Mouse (Mus musculus) ovary, postnatal 36 days (tissue): ENCODE data around the gene Actb.
A peak's percentile ranks its signal among the peaks of the same experiment; 100 is the strongest.

ENCODE experiments used
- DNase-seq: peaks from one replicate; pipeline ENCODE4 v3.0.0; 2022; ENCODE audit warnings: low spot score, mixed read lengths

Gene Actb

GRCm38 (mm10) chr5:142922251-142922650 is 15.7 kb upstream of the Actb start:
- no peak for DNase-seq

GRCm38 (mm10) chr5:142921074-142921459 is 14.5 kb upstream of the Actb start:
- DNase-seq = no peak

- DNase-seq = peak; percentile 50
These were observed 13.9 kb upstream of the Actb start for GRCm38 (mm10) chr5:142920311-142921073.

GRCm38 (mm10) chr5:142917402-142917801 is 10.8 kb upstream of the Actb start:
- no peak for DNase-seq

GRCm38 (mm10) chr5:142916593-142916992 is 10.0 kb upstream of the Actb start:
- DNase-seq = no peak

- DNase-seq = no peak
These were observed 8.7 kb upstream of the Actb start for GRCm38 (mm10) chr5:142915231-142915630.

- no peak for DNase-seq
These were observed 6.2 kb upstream of the Actb start for GRCm38 (mm10) chr5:142912739-142913138.

- DNase-seq = no peak
These were observed 5.8 kb upstream of the Actb start for GRCm38 (mm10) chr5:142912320-142912719.

GRCm38 (mm10) chr5:142911629-142912028 is 5.1 kb upstream of the Actb start:
- DNase-seq = no peak

GRCm38 (mm10) chr5:142909576-142910278 is 3.2 kb upstream of the Actb start:
- no peak for DNase-seq

GRCm38 (mm10) chr5:142908941-142909575 is 2.5 kb upstream of the Actb start:
- DNase-seq = no peak

GRCm38 (mm10) chr5:142907803-142908559 is 1.4 kb upstream of the Actb start:
- DNase-seq = peak; percentile 83

GRCm38 (mm10) chr5:142907048-142907802 is 671 bp upstream of the Actb start:
- DNase-seq = peak; percentile 63

- peak; percentile 100 for DNase-seq
These were observed 626 bp downstream of the Actb start for GRCm38 (mm10) chr5:142905725-142906531.

GRCm38 (mm10) chr5:142905038-142905695 is 1.4 kb downstream of the Actb start:
- DNase-seq = no peak

- no peak for DNase-seq
These were observed 2.1 kb downstream of the Actb start for GRCm38 (mm10) chr5:142904208-142905037.

GRCm38 (mm10) chr5:142903470-142904207 is 2.9 kb downstream of the Actb start:
- no peak for DNase-seq

GRCm38 (mm10) chr5:142902506-142903314 is 3.8 kb downstream of the Actb start:
- DNase-seq = no peak
